Mouse (Mus musculus): ENCODE results near the gene Ei24.
A peak's percentile ranks its signal among the peaks of the same experiment; 100 is the strongest.

The Ei24 gene

GRCm38 (mm10) chr9:36796781-36797555 is at the start of gene Ei24:
Ei24 (minus strand) TSS chr9:36797393.
- peak; percentile 92 for DNase-seq (ENCODE audit: low read depth)

GRCm38 (mm10) chr9:36846346-36846745 is 49.2 kb upstream of the Ei24 start:
- no peak for DNase-seq (ENCODE audit: low read depth)

GRCm38 (mm10) chr9:36833914-36834313 is 36.7 kb upstream of the Ei24 start:
- no peak for DNase-seq (ENCODE audit: low read depth)

GRCm38 (mm10) chr9:36833043-36833881 is 36.1 kb upstream of the Ei24 start:
- DNase-seq (ENCODE audit: low read depth), result peak; percentile 46

GRCm38 (mm10) chr9:36832529-36832928 is 35.3 kb upstream of the Ei24 start:
- peak; percentile 83 for DNase-seq (ENCODE audit: low read depth)

- no peak for DNase-seq (ENCODE audit: low read depth)
These were observed 34.2 kb upstream of the Ei24 start for GRCm38 (mm10) chr9:36831401-36831800.

- DNase-seq (ENCODE audit: low read depth), result no peak
These were observed 29.6 kb upstream of the Ei24 start for GRCm38 (mm10) chr9:36826612-36827363.

- DNase-seq (ENCODE audit: low read depth), result no peak
These were observed 24.8 kb upstream of the Ei24 start for GRCm38 (mm10) chr9:36822024-36822423.

- DNase-seq (ENCODE audit: low read depth), result peak; percentile 17
These were observed 24.4 kb upstream of the Ei24 start, which contains the start of gene Fez1 for GRCm38 (mm10) chr9:36821644-36822000. Fez1 (plus strand) TSS chr9:36821864.

GRCm38 (mm10) chr9:36820969-36821643 is 23.9 kb upstream of the Ei24 start:
- DNase-seq (ENCODE audit: low read depth), result no peak

GRCm38 (mm10) chr9:36818905-36819304 is 21.7 kb upstream of the Ei24 start:
- no peak for DNase-seq (ENCODE audit: low read depth)

GRCm38 (mm10) chr9:36814486-36814885 is 17.3 kb upstream of the Ei24 start:
- DNase-seq (ENCODE audit: low read depth), result peak; percentile 28

GRCm38 (mm10) chr9:36808126-36808785 is 11.1 kb upstream of the Ei24 start:
- no peak for DNase-seq (ENCODE audit: low read depth)

GRCm38 (mm10) chr9:36805256-36805975 is 8.2 kb upstream of the Ei24 start:
- no peak for DNase-seq (ENCODE audit: low read depth)

GRCm38 (mm10) chr9:36803926-36804325 is 6.7 kb upstream of the Ei24 start:
- no peak for DNase-seq (ENCODE audit: low read depth)

- no peak for DNase-seq (ENCODE audit: low read depth)
These were observed 6.2 kb upstream of the Ei24 start for GRCm38 (mm10) chr9:36803386-36803785.

- DNase-seq (ENCODE audit: low read depth), result no peak
These were observed 5.8 kb upstream of the Ei24 start for GRCm38 (mm10) chr9:36802951-36803350.

- DNase-seq (ENCODE audit: low read depth), result no peak
These were observed 4.8 kb upstream of the Ei24 start for GRCm38 (mm10) chr9:36801961-36802360.

GRCm38 (mm10) chr9:36796224-36796623 is 969 bp downstream of the Ei24 start:
- DNase-seq (ENCODE audit: low read depth), result peak; percentile 5

- DNase-seq (ENCODE audit: low read depth), result no peak
These were observed 1.6 kb downstream of the Ei24 start for GRCm38 (mm10) chr9:36795556-36795955.

- DNase-seq (ENCODE audit: low read depth), result no peak
These were observed 2.7 kb downstream of the Ei24 start for GRCm38 (mm10) chr9:36794487-36794886.
